Mouse (Mus musculus) MN1 (cell line): Measurements from ENCODE around the gene Mavs.
"Not testable (repeated sequence)": the region's sequence is repeated elsewhere in the genome, so short reads cannot be mapped to it uniquely, and the experiment has no call there.

Source experiments
- DNase-seq: peaks from one replicate; pipeline ENCODE4 v3.0.0-alpha.2; 2016; ENCODE audit warnings: low spot score

The Mavs gene

GRCm38 (mm10) chr2:131211026-131211615 lies 22.7 kb upstream of the Mavs start:
- peak; percentile 13 for DNase-seq

- DNase-seq = no peak
Measured at GRCm38 (mm10) chr2:131213773-131214172, 20.1 kb upstream of the Mavs start.

- no peak for DNase-seq
Measured at GRCm38 (mm10) chr2:131215941-131216858, 17.7 kb upstream of the Mavs start.

- no peak for DNase-seq
Measured at GRCm38 (mm10) chr2:131220030-131220429, 13.8 kb upstream of the Mavs start.

DNA sequence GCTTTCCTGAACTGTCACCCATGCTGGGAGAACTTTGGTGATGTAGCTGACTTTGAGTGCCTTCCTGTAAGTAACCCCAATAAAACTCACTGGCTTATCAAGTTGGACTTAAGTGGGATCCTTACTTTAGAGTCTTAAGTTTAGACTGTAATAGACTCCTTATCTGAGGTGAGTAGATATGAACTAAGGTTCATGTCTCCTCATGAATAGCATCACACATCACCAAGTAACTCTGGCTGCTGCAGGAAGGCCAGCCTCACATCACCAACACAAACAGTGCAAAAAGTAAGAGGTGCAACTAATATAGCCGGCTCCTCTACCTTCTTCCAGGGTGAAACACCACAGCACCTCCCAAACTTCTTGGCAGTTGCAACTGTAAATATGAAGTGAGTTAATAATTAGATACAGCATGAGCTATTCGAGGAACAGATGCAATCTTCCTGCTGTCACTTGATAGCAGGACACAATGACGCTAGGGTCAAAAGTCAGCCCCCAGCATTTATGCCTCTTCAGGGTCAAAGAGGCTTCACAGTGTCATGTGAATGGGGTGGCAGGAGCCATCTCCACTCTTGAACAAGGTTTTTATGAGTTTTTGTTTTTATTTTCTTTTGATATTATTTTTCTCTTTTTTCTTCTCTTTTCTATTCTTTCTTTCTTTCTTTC lies 11.9 kb upstream of the Mavs start:
- no peak for DNase-seq

GRCm38 (mm10) chr2:131222562-131222961 lies 11.3 kb upstream of the Mavs start:
- DNase-seq = no peak

DNA sequence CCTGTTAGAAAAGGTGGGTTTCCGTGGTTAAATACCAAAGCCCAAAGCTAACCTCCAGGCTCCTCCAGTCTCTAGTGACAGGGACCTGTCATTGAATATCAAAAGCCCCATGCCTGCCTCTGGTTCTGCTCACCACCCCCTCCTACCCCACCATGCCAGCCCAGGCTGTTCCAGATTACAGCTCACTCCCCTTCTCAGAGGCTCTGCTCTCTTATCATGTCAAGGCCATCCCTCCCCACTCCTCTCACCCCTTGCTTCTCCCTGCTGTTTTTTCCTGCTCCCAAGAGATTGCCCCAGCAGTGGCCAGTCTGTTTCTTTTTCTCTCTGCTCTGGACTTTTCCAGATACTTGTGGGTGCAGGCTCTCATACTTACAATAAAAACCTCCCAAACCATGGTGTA lies 10.3 kb upstream of the Mavs start:
- no peak for DNase-seq

GRCm38 (mm10) chr2:131225178-131225577 lies 8.7 kb upstream of the Mavs start:
- no peak for DNase-seq

GRCm38 (mm10) chr2:131226669-131227068 lies 7.2 kb upstream of the Mavs start:
- DNase-seq = not testable (repeated sequence)

DNA sequence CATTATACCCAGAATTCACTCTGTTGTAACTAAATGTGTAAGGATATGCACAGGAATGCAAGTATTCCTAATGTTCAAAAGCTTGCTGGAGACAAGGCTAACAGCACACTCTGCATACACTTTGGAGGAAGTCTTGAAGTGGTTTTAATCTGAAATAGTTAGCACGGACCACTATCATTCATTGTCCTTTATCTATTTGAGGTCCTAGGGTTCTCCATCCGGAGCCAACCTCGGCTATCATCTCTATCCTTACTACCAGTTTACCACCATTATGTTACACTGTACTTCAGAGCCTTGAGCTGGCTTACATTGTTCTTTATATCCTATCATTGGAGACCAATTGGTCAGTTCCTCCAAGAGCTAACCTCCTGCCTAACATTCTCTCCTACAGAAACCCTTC lies 6.6 kb upstream of the Mavs start:
- DNase-seq = no peak

- peak; percentile 45 for DNase-seq
Measured at GRCm38 (mm10) chr2:131232558-131232957, 1.3 kb upstream of the Mavs start.

GRCm38 (mm10) chr2:131234127-131234650 lies 326 bp downstream of the Mavs start:
- peak; percentile 31 for DNase-seq

- peak; percentile 30 for DNase-seq
Measured at GRCm38 (mm10) chr2:131234970-131235635, 1.2 kb downstream of the Mavs start.

DNA sequence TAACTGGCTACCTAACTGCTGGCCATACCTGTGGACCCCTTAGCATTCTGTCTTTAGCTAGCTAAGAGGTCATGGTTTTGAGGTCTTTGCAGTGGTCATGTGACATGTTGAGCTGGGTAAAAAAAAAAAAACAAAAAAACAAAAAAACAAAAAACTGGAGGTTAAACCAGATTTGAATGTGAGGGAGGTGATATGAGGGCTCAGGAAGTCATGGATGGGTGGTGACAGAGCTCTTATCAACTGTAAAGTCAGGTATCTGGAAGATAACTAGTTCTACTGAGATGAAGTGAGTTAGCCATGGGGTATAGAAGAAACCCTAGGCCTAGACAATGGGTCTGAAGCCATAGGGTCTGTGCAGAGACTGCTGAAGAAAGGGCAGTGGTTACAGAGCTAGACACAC lies 8.3 kb downstream of the Mavs start:
- no peak for DNase-seq

GRCm38 (mm10) chr2:131242929-131243328 lies 9.1 kb downstream of the Mavs start:
- no peak for DNase-seq

DNA sequence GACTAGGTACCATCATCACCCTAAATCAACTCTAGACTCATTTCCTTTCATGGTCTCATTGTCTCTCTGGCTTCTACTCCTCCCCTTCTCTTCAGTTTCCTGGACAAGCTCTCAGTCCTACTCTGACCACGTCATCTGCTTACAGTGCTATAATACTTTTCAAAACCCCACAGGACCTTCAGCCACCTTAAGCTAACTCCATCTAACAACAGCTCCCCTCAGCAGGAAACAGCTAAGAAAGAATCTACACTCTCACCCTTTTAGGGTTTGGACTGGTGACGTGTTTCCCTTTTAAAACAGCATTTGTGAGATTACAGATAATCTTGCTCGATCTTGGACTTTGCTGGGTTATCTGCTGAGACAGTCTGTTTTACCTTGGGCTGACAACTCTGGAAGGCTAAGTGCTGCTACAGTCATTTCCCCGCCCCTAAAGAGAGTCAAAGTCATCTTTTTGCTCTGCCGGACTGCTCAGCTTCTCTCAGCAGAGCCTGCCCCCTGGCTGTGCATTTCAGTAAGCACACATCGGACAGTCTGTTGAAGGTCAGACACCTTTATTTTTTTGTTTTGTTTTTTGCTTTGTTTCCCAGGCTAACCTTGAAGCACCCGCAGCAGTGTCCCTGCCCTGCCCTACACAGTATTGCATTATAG lies 19.9 kb downstream of the Mavs start:
- peak; percentile 74 for DNase-seq

DNA sequence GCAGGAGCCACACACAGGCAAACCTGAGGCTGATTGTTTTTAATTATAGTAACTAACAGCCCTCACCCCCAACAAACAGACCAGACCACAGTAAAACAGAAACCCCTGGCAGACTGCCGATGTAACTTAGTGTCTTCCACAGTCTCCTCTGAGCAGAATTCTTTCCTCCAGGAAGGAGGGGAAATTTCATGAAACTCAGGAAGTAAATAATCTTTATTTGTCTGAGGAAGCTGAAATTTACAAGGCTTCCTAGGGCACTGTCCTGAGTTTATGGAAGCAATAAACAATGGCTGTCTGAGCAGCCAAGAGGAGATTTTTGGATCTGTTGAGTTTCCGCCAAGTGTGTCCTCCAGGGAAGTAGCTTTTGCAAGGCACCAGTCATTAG lies 20.5 kb downstream of the Mavs start:
- DNase-seq = no peak

GRCm38 (mm10) chr2:131255738-131256137 lies 21.9 kb downstream of the Mavs start:
- DNase-seq = no peak

- no peak for DNase-seq
Measured at GRCm38 (mm10) chr2:131258693-131259092, 24.8 kb downstream of the Mavs start.

DNA sequence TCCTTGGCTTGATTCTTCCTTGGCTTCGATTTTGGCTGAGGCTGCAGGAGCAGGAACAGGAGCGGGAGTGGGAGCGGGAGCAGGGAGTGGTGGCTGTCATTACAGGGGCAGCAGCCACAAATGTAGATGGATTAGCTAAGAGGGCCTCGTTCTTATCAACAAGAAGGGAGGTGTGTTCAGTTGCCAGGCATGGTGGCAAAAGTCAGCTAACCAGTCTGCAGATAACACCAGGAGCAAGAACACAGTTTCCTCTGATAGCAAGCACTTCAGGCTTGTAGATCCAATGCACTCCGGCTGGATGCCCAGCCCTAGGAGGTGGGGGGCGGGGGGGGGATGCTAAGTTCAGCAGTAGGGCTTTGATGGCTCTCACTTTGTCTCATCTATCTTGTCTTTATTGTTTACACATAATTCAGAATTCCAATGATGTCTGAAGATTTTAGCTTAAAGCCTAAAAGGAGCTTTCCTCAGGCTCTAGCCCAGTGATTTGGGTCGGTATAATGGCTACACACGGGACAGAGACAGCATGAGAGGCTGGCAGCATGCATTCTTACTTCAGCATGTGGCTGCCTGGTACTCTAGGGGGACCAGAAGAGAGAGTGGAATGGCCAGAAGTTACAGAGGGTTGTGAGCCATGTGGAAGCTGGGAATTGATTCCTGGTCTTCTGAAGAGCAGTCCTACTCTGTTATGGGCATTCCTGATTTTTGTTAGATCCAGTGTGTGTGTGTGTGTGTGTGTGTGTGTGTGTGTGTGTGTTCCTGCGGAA lies 26.9 kb downstream of the Mavs start:
- DNase-seq = peak; percentile 23
